Mouse (Mus musculus) ovary, adult 18-20 months (tissue): ENCODE measurements around the gene Pdzd2.

Experiments used
- DNase-seq: peaks from one replicate; pipeline ENCODE4 v3.0.0; 2022; ENCODE audit warnings: low spot score, mixed read lengths

Pdzd2 gene

DNA sequence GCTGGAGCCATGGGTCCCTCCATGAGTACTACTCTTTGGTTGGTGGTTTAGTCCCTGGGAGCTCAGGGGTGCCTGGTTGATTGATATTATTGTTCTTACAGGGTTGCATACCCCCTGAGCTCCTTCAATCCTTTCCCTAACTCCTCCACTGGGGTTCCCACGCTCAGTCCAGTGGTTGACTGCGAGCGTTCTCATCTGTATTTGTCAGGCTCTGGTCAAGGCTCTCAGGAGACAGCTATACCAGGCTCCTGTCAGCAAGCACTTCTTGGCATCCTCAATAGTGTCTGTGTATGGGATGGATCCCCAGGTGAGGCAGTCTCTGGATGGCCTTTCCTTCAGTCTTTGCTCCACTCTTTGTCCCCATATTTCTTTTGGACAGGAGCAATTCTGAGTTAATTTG lies 392.8 kb downstream of the Pdzd2 start:
- DNase-seq = no peak

- DNase-seq = no peak
Observed at GRCm38 (mm10) chr15:12341401-12341758, 398.3 kb downstream of the Pdzd2 start.

DNA sequence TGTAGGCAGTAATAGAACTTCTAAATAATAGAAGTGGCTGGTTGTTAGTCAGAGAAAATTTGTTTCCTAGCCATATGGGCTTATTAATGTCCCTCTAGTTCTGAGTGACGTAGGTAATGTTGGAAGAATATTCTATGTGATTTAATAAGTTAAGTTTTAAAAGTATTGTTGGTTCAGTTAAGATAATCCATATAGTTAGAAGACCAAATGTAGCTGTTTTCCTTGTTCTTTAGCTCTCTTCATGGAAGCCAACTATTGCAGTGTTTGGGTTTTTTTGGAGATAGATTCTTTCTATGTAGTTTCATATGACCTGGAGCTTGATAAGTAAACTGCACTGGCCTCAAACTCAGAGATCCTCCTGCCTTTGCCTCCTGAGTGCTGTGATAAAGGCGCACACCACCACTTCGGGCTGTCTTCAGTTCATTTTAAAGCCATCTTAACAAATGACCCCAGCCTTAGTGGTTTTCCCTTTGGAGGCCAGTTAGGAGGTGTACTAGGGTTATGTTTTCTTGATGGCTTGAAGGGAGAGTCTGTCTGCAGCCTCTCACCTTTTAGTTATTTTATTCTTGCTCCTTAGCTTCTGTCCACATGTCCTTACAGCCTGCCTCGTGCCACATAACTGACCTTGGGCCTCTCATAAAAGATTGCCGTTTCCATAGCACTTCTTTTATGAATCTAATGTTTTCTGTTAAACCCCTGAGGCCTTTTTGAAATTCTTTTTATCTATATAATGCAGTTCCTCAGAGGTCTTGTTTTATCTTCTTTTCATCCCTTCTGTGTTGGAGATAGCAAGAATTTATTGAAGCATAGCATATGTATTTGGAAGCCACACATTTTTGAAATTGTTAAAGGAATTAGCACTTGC lies 399.0 kb downstream of the Pdzd2 start:
- DNase-seq = no peak

DNA sequence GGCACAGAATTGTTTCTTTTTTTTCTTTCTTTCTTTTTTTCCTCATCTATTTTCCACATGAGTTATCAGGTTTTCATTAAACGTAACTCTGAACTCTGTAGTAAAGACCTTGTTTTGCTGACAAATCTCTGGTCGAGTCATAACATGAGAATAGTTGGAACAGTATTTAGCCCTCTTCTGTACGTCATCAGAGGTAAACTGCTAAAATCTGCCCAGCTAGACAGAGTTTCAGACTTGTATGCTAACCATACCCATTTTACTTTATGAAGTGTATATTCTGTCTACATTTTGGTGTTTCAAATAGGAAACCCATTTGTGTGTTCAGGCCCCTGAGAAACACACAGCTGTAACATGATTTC lies 402.0 kb downstream of the Pdzd2 start:
- no peak for DNase-seq

GRCm38 (mm10) chr15:12337030-12337778 lies 402.5 kb downstream of the Pdzd2 start:
- no peak for DNase-seq

- DNase-seq = no peak
Observed at GRCm38 (mm10) chr15:12334381-12334780, 405.3 kb downstream of the Pdzd2 start.

DNA sequence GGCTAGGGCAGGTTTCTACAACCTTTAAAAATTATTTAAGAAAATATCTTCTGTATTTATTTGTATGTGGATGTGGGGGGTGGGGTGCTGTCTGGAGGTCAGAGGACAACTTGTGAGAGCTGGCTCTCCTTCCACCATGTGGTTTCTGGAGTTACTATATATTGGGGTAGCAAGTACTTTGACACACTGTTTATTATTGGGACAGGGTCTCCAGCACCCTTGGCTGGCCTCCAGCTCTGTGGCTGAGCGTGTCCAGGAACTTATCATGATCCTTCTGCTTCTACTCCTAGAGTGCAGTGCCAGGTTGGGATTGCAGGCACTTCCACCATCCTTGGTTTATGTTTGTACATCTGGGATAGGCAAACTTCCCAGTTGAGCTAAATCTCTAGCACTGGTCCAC lies 408.4 kb downstream of the Pdzd2 start:
- no peak for DNase-seq

- DNase-seq = no peak
Observed at GRCm38 (mm10) chr15:12330892-12331291, 408.8 kb downstream of the Pdzd2 start.

DNA sequence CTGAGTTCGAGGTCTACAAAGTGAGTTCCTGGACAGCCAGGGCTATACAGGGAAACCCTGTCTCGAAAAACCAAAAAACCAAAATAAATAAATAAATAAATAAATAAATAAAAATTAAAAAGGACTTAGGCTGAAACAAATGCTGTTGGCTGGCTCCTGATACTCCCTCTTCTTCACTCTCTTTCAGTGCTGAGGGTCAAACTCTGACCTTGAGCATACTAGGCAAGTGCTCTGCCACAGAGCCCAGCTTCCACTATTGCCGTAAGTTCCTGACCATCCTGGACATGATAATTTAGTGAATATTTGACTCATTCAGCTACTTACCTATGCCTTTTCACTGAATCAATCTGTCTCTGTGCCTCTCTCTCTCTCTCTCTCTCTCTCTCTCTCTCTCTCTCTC lies 409.3 kb downstream of the Pdzd2 start:
- no peak for DNase-seq

DNA sequence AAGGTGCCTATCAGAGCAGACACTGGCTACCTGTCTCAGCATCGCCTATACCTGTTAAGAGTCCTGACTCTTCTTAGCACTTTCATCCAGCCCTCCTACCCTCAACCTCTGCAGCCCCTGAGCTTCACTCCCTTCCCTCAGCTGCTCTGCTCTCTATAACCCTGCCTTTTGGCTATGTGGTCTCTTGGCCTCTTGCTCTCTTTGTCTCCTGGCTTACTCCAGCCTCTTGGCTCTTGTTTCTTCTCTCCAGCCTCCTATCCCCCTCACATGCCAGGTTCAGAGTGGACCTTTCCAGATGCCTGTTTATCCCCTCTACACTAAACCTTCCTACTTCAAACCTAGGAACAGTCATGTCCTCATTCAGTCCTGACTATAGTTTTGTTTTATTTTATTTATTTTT lies 415.4 kb downstream of the Pdzd2 start:
- no peak for DNase-seq

DNA sequence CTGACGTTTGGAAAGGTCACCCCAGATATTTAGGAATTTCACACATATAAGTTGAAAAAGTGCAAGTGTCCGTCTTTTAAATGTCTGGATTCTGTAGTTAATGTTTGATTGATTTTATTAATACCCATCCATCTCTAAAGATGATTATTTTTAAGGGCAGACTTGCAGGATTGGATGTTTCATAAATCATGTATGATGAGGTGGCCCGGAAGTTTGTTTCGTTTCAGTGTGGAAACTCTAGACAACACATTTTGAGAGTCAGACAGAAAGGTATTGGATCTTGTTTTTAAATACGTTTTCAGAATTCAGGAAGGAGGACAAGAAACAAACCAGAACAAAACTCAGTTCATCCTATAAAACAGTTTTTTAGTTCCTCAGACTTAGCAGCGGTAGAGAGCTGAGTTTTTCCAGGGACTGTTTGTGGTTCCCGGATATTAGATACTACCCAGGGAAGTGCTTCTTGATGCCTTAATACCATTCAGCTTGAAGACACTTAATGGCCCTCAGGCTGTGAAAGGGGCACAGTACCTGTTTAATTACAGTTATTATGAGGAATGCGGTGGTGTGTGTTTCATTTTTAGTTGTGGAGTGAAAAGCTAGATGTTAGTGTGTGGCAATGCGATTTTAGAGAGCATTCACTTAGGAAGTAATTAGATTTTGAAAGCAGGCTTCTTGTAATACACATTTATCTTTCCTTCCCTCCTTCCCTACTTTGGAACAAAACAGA lies 416.9 kb downstream of the Pdzd2 start:
- DNase-seq = no peak

DNA sequence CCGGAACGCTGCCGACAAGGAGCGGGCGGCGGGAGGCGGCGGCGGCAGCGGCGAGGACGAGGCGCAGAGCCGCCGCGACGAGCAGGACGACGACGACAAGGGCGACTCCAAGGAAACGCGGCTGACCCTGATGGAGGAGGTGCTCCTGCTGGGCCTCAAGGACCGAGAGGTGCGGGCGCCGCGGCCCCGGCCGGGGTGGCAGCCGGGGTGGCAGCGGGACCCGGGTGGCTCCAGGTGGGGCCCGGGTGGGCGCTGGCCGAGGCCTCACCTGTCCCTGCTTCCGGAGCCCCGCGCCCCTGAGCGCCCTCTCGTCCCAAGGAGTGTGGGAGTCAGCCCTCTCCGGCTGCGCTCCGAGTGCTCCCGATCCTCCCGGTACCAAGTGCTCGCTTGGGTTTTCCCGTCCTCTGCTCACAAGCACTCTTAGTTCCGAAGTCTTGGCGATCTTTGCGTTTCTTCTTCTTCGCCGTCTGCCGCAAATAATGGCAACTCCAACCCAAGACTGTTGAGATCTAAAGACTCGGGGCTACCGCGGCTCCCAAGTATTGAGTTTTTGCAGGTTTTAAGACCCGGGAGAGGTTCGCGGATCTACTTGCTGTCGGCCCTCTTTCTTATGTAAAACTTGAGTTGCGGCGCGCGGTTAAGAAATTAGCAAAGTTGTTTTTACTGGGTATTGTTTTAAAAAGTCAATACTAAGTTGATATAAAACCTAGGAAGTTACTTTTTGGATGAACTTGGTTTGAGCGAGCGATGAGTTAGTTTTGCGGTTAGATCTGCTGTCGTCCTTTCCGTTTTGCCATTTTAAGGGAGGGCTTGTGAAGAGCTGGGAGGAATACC lies 417.7 kb downstream of the Pdzd2 start, which contains the start of gene 1810049J17Rik:
TSS of gene 1810049J17Rik (minus strand) at position 112 of the 834 bp plus-strand sequence.
- no peak for DNase-seq

DNA sequence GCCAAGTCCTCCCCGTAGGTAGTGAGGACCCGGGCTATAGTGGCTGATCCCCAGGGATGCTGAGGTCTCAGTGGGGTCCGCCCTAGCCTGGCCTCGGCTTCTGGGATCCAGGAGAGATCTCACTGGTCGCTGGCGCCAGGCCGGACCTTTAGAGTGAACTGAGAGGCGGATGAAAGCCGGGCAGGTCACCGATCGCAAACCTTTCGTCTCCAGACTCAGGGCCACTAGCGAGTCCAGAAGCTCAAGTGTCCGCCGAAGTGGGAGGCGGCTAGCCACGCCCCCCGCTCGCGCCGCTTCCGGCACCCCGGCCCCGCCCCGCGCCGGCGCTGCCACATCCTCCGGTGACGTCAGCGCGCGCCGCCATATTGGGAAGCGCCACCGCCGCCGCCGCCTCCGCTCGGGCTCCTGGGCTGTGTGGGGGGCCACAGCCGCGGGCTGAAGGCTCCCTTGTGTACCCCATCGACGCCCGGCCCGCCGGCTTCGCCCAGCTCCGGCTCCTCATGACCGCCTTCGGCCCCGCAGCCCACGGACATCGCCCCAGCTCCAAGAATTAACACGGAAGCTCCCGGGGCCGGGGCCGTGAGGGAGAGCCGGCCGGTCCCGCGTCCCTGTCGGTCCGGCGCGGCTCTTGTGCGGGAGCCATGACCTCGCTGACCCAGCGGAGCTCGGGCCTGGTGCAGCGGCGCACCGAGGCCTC lies 418.5 kb downstream of the Pdzd2 start, which contains the start of gene Golph3:
TSS of gene Golph3 (plus strand) at position 360 of the 697 bp plus-strand sequence.
- peak; percentile 89 for DNase-seq

GRCm38 (mm10) chr15:12320441-12321090 lies 419.2 kb downstream of the Pdzd2 start:
- DNase-seq = no peak

- no peak for DNase-seq
Observed at GRCm38 (mm10) chr15:12319889-12320288, 419.8 kb downstream of the Pdzd2 start.

- DNase-seq = no peak
Observed at GRCm38 (mm10) chr15:12318451-12318850, 421.3 kb downstream of the Pdzd2 start.

GRCm38 (mm10) chr15:12317290-12317689 lies 422.4 kb downstream of the Pdzd2 start:
- DNase-seq = no peak

DNA sequence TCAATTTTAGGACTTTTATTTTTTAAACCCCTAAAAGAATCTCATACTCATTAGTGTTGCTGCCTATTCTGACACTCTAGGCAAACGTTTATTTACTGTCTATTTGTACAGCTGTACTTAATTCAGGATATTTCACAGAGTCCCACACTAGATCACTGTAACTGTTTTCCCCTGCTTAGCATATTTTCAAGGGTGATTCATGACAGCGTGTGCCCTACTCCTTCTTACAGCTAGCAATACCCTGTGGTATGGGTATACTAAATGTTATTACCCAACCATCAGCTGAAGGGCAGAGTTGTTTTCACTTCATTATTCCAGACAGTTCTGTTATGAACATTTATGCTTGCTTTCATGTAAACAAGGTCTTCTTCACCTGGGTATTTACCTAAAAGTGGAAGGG lies 423.7 kb downstream of the Pdzd2 start:
- DNase-seq = no peak

GRCm38 (mm10) chr15:12314584-12314983 lies 425.1 kb downstream of the Pdzd2 start:
- DNase-seq = no peak

- no peak for DNase-seq
Observed at GRCm38 (mm10) chr15:12313255-12313654, 426.5 kb downstream of the Pdzd2 start.

- DNase-seq = no peak
Observed at GRCm38 (mm10) chr15:12311465-12311864, 428.3 kb downstream of the Pdzd2 start.
